Mouse (Mus musculus): ENCODE data around the gene Fhl5.
"Not testable (repeated sequence)": the region's sequence is repeated elsewhere in the genome, so short reads cannot be mapped to it uniquely, and the experiment has no call there.

Gene Fhl5

DNA sequence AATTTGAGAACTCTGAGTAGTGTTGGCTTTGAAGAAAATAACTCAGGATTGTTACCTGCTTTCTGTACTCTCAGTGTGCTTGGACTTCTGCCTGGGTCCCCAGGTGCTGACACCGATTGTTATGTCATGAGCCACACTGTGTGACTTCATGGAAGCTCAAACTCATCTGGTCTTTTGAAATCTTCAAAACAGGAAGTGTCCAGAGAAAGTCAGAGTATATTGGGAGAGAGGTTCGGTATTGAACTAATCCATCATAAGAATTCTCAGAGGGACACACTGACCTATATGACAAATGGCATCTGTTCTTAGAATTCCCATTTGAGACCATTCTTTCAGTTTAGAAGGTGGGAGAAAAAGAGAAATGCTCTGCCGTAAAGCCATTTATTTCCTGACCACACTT, at the start of gene Fhl5:
Gene Fhl5, minus strand, starts transcription at position 101 of the 400 bp plus-strand sequence.
- ATAC-seq (ENCODE audit: insufficient number of reproducible peaks, low FRiP score, low TSS enrichment): no peak

DNA sequence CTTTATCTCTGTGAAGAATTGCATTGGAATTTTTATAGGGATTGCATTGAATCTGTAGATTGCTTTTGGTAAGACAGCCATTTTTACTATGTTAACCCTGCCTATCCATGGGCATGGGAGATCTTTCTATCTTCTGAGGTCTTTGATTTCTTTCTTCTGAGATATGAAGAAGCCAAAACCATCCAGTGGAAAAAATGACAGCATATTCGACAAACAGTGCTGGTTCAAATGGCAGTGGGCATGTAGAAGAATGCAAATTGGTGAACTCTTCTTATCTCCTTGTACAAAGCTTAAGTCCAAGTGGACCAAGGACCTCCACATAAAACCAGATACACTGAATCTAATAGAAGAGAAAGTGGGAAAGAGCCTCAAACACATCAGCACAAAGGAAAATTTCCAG, 42.3 kb upstream of the Fhl5 start:
- ATAC-seq (ENCODE audit: insufficient number of reproducible peaks, low FRiP score, low TSS enrichment): not testable (repeated sequence)

DNA sequence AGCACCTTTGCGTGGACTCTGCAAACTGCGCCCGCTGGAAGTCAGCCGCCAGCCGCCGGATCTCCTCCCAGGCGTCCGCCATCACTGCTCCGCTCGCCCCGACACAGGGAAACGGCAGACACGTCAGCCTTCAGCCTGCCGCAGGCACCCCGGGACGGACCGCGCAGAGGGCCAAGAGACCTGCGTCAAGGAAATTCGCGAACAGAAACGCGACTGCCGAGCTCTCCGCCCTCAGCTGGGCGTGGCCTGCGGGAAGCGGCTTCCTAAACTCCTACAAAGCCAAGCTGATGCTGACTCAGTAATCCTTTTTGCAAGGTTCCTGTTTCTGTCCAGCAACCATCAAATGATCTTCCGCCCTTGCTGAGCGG, 39.0 kb upstream of the Fhl5 start, which contains the start of gene Ufl1:
Gene Ufl1, minus strand, starts transcription at position 151 of the 368 bp plus-strand sequence.
- ATAC-seq (ENCODE audit: insufficient number of reproducible peaks, low FRiP score, low TSS enrichment): peak; percentile 95

DNA sequence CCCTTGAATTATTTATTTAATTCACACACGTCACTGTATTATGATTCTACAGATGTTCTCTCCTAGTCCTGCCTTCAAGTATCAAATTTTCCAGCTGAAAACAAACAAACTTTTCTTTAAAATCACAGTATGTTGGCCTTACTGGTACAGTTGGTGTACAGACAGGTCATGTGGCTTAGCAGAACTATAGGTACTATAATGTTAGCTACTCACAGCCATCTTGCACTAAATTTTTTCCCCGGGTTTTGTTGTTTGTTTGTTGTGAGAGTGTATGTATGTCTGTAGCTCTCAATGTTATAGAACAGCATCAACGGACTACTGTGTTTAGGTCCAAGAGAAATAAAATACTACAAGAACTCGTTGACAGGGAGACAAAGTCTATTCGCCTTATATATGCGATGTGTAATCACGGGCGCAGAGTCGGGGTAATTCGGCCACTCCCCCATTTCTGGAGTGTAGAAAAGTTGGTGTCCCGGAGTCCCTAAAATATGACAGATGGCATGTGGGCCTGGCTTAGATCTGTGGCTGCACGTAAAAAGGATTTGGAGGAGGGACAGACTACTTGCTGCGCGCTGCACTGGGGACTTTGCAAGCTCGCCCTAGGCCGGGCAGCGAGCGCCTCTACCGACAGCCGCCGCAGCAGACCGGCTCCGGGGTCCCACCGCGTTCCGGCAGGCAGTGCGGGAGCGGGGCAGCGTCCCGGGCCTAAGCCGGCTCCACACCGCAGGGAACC, 38.4 kb upstream of the Fhl5 start:
- peak; percentile 89 for ATAC-seq (ENCODE audit: insufficient number of reproducible peaks, low FRiP score, low TSS enrichment)

DNA sequence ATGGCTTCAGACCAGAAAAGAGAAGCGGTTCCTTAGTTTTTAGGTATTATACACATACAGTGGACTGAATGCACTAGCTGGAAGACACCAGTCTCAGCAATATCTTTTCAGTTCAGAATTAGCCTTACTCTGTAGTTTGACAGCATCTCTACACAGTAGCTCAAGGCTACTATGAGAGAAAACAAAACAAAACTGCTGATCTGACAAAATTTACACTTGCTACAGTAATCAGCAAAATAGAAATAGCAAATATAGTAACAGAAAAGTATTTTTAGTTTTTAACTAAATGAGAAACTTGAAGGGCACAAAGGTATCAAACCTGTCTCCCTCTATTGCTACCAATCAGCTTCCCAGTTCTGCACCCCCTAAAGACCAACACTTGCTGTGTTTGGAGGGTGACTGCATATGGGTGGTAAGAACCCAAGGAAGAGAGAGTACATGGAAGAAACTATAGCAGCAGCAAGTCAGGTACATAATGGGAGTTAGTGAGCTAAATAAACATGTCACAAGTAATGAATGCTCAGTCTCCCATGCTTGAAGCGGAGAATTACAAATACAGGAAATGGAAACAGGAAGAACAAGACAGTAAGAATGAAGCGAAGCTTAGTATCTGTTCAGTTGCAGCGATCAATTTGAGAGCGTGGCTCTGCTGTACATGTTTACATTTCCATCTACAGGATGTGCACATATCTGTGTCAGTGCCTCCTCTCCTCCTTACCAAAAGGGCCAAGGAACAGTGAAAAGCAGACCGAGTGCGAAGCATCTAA, 30.4 kb upstream of the Fhl5 start:
- ATAC-seq (ENCODE audit: insufficient number of reproducible peaks, low FRiP score, low TSS enrichment): no peak

DNA sequence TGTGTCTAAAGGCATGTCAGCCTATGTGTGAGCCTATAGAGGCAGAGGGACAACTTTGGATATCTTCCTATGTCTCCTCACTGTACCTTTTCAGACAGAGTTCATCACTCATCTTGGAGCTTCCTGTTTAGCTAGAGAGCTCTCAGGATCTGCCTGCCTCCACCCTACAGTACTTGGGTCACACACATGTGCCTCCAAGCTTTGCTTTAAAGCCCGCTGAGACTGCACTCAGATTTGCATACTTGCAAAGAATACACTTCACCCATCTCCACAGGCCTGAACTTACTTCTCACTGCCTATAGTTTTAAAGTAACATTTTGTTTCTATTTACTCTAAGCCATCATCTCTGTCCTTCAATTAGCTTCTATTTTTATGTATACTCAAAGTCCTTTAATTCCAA, 29.2 kb upstream of the Fhl5 start:
- ATAC-seq (ENCODE audit: insufficient number of reproducible peaks, low FRiP score, low TSS enrichment): no peak

DNA sequence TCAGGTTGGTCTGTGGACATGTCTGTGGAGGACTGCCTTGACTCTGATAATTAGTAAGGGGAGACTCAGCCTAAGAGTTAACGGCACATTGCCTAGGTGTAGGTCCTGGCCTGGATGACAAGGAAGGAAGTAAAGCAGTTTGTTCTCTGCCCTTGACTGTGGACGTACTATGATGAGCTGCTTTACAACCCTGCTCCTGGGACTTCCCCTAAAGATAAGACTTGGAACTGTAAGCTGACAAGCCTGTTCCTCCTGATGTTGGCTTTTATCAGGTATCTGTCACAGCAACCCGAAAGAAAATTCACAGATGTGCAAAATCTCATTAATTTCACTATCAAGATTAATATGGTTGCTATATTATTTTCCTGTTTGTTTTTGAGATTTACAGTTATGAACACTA, 24.5 kb upstream of the Fhl5 start:
- ATAC-seq (ENCODE audit: insufficient number of reproducible peaks, low FRiP score, low TSS enrichment): no peak

DNA sequence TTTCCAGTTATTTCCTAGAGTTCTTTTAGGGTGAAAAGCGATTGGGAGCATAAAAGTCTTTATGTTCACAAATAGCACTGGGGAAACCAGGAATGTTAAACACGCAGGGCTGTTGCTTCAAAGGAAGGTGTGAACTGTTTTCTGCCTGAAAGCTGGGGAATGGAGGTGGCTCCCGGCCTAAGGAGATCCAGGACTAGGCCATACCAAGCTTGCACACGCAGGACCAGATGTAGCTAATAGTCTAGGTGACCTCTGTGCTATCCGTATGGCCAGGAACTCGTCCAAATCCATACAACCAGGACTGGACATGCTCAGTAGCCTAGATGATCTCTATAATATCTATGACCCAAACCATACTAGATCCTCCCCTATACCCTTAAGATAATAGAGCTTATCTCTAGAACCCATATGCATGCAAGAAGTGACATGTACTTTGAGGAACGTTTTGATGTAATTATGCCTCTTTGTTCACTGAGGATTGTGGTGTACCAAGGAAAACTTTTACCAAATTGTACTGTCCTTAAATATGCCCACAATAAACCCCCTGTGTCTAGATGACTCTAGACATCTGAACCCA, 15.2 kb upstream of the Fhl5 start:
- ATAC-seq (ENCODE audit: insufficient number of reproducible peaks, low FRiP score, low TSS enrichment): no peak

DNA sequence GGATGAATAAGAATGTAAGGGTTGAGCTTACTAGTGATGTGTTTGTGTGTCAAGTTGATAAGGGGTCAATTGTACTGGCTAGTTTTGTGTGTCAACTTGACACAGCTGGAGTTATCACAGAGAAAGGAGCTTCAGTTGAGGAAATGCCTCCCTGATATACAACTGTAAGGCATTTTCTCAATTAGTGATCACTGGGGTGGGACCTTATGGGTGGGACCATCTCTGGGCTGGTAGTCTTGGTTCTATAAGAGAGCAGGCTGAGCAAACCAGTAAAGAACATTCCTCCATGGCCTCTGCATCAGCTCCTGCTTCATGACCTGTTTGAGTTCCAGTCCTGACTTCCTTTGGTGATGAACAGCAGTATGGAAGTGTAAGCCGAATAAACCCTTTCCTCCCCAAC, 7.0 kb downstream of the Fhl5 start:
- ATAC-seq (ENCODE audit: insufficient number of reproducible peaks, low FRiP score, low TSS enrichment): not testable (repeated sequence)

DNA sequence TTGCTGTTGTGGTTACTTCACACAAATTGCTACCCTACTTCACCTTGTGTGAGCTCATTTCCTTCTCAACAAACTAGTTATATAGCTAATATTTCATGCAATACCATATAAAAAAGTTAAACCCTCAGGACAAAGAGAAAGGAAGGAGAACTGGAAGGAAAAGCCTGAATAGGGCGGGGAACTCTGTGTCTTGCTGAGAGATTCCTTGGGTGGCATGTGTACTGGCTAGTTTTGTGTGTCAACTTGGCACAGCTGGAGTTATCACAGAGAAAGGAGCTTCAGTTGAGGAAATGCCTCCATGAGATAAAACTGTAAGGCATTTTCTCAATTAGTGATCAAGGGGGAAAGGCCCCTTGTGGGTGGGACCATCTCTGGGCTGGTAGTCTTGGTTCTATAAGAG, 8.9 kb downstream of the Fhl5 start:
- not testable (repeated sequence) for ATAC-seq (ENCODE audit: insufficient number of reproducible peaks, low FRiP score, low TSS enrichment)

DNA sequence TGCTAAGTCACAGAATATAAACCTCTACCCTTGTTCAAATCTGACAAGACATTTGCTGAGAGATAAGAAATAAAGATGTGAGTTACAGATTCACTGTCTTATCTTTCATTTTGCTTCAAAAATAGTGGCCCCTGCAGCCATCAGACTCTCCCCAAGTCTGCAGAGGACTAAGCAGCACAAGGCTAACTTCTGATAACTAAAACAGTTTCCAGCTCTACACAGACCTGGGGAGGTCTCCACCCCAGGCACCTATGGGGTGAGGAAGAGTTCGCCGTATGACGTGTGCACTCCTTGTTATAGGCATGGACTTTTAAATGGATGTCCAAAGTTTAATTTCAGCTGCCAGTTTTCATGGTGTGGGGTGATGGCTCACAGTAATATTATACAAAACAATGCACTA, 10.1 kb downstream of the Fhl5 start:
- ATAC-seq (ENCODE audit: insufficient number of reproducible peaks, low FRiP score, low TSS enrichment): no peak

DNA sequence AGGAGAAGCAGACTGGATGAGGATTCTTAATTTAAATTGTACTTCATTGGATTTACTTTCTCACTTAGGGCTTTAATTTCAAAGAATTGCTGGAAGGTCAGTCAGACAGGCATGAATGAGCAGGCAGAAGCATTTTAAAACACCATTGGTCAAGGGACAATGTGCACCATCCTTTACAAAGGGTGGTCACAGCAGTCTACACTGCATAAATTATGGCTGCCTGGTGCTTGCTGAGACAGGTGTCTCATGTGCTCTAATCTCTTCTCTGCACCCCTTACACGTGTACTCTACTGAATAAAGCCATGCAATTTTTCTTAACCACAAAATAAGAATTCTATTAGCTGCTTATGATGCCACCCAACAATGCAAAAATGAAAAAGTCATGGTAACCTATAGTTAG, 15.1 kb downstream of the Fhl5 start:
- ATAC-seq (ENCODE audit: insufficient number of reproducible peaks, low FRiP score, low TSS enrichment): no peak

DNA sequence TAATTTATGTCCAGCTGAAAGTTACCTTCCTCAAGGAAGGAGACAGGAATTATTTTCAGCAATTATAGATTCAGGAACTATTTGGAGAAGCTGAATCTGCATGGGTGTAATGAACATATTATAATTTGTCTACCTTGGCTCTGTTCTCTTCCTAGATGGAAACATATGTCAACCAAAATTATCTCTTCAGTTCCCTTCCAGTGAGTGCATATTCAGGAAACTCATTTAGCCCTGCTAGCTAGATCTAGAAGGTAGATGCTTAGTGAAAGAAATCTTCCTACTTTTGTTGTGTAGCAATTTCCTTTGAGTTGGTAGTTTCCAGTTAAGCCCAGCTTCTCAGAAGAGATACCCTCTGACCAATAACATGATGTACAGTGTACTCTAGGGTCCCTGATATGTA, 20.7 kb downstream of the Fhl5 start:
- ATAC-seq (ENCODE audit: insufficient number of reproducible peaks, low FRiP score, low TSS enrichment): no peak

DNA sequence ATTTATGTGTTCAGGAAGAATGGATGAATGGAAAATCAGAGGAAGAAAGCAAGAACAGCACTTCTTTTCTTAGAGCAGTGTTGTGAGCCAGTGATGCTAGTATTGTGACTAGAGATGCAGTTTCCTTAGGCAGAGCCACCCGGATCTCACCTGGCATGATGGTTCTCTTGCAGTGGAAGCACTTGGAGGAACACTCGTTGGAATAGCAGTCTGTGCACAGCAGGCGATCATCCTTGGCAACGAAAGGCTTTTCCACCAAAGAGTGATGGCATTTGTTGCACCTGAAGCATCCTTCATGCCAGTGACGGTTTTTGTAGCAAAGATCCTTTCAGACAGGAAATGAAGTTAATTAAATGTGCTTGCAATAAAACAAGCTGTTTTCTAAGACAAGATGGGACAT, 29.2 kb downstream of the Fhl5 start:
- peak; percentile 56; the same call in 1 of the 2 replicates for ATAC-seq (ENCODE audit: insufficient number of reproducible peaks, low FRiP score, low TSS enrichment)

DNA sequence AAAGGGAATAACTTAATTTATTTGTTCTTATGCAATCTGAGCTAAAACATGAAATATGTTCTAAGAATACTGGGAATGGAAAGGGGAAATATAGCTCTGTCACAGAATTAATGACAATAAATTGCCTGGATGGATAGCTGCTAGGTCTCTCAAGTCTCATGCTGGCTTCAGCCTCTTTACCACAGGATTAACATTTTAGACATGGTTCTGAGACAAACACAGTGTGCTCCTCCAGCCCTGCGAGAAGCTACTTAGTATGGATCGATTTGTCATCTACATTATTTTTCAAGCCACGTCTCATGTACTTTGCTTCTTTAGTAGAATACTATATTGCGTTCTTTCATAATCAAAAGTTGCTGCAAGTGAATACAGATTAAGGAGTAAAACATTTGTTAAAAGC, 36.5 kb downstream of the Fhl5 start:
- ATAC-seq (ENCODE audit: insufficient number of reproducible peaks, low FRiP score, low TSS enrichment): no peak

DNA sequence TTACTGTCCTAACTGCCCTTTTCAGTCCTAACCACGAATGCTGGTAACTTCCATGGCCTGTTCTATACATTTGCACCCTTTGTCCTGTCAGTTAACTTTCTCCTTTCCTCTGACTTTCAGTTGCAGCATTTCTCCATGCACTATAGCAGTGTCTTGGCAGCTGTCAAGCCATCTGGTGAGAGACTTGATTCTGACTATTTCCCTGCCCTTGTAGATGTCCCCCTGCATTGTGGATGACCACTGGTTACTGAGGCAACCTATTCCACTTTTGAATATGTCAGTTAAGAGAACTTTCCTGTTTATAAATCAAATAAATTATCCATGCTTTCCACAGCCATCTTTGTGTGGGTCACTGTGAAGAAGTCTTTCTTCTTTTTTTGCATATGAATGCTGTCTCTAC, 45.4 kb downstream of the Fhl5 start:
- ATAC-seq (ENCODE audit: insufficient number of reproducible peaks, low FRiP score, low TSS enrichment): no peak

DNA sequence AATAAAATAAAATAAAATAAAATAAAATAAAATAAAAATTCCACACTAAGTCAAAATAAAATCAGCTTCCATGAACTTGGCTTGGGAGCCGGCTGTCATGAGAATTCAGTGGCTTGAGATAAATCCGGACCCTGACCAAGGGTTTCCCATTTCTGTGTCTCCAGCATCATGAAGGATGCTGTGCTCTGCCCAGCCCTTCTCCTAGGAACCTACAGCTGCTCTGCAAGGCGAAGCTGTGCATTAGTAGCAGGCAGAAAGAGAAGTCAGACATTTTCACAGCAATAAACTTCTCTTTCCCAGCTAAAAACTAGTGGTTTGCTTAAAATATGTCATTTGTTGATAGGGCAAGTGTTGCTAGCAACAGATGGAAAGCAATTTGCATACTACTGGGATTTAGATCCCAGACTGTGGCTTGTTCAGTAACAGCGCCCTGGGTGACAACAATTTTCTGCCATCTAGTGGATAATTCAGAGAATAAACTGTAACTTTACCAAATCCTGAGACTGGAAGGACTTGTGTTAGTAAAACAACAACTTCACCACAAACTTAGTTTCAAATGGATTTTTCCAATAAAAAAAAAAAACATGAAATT, 63.0 kb downstream of the Fhl5 start:
- ATAC-seq (ENCODE audit: insufficient number of reproducible peaks, low FRiP score, low TSS enrichment): no peak; the same call in 1 of the 2 replicates

Data from cerebellum, adult (tissue).